Mouse (Mus musculus) limb, embryonic 12.5 days (tissue): ENCODE data around the gene Wdr31. TPM values are rescaled to one million over a fixed set of nuclear protein-coding genes. Genes with fewer than 3 reads are reported as not detected.

ENCODE experiments used
- ATAC-seq: fragments of 200-750 bp; cut with Nextera tagmentation; 2 replicates; pipeline ENCODE4 v1.8.0; 2017; ENCODE audit warnings: low read depth, moderate TSS enrichment; ENCODE audit not compliant: insufficient number of reproducible peaks, insufficient read depth, low FRiP score, low TSS enrichment
- H3K27ac ChIP-seq: fragments of 300-500 bp; sonication (generic); 2 replicates; pipeline ENCODE4 v1.5.1; 2016; ENCODE audit warnings: mild to moderate bottlenecking, moderate library complexity
- H3K27me3 ChIP-seq: fragments of 300-500 bp; sonication (generic); 2 replicates; pipeline ENCODE4 v1.6.1; 2016; ENCODE audit warnings: mild to moderate bottlenecking, moderate library complexity
- H3K36me3 ChIP-seq: fragments of 300-500 bp; sonication (generic); 2 replicates; pipeline ENCODE4 v1.6.1; 2016; ENCODE audit warnings: mild to moderate bottlenecking, moderate library complexity
- H3K4me1 ChIP-seq: fragments of 300-500 bp; sonication (generic); replicated peaks from 2 replicates; pipeline ENCODE4 v1.6.1; 2016
- H3K4me2 ChIP-seq: fragments of 300-500 bp; sonication (generic); 2 replicates; pipeline ENCODE4 v1.6.1; 2016; ENCODE audit warnings: mild to moderate bottlenecking, moderate library complexity
- H3K4me3 ChIP-seq: fragments of 300-500 bp; sonication (generic); replicated peaks from 2 replicates; pipeline ENCODE4 v1.5.1; 2016; ENCODE audit warnings: mild to moderate bottlenecking
- H3K9ac ChIP-seq: fragments of 300-500 bp; sonication (generic); replicated peaks from 2 replicates; pipeline ENCODE4 v1.6.1; 2016; ENCODE audit warnings: mild to moderate bottlenecking, moderate library complexity
- H3K9me3 ChIP-seq: fragments of 300-500 bp; sonication (generic); 2 replicates; pipeline ENCODE4 v1.6.1; 2016; ENCODE audit warnings: mild to moderate bottlenecking, moderate library complexity
- WGBS: fragments of 180-500 bp; shearing (Covaris S2); methylation state at CpG from one replicate; pipeline ENCODE4 v1.1.7; 2016; 5-methylcytosine and 5-hydroxymethylcytosine counted together
- polyA plus RNA-seq: library from polyadenylated mRNA; unstranded; fragments of >200 nt; fragmentation: Nextera tagmentation; extraction: Ambion mirVana; gene quantifications from 2 replicates; pipeline ENCODE4 v1.2.1, GENCODE M21; 2016

Gene Wdr31
- polyA plus RNA-seq, 1 experiment from 2014 or later, result 9.6 TPM

- no peak overlapping the region for H3K27ac ChIP-seq
- H3K4me2 ChIP-seq, result no peak overlapping the region
- no peaks in the 10 kb centered on the region for H3K27me3 ChIP-seq
- H3K4me1 ChIP-seq, result peaks cover 16% of the 10 kb centered on the region
- no peak overlapping the region for H3K4me3 ChIP-seq
- no peaks in the 10 kb centered on the region for H3K9me3 ChIP-seq
- 94% methylated on average over 10 of the region's 10 CpGs for WGBS
- H3K36me3 ChIP-seq, result peaks cover 54% of the 10 kb centered on the region
- no peak overlapping the region for H3K9ac ChIP-seq
- ATAC-seq, result no peak
These were observed 59.1 kb downstream of the Wdr31 start for GRCm38 (mm10) chr4:62411606-62412005.

GRCm38 (mm10) chr4:62410325-62410724, 60.4 kb downstream of the Wdr31 start:
- peak overlapping the region; percentile 81 for H3K4me2 ChIP-seq
- peaks cover 46% of the 10 kb centered on the region for H3K36me3 ChIP-seq
- no peak for ATAC-seq
- no peaks in the 10 kb centered on the region for H3K9me3 ChIP-seq
- no peak overlapping the region for H3K9ac ChIP-seq
- H3K4me3 ChIP-seq, result peak overlapping the region; percentile 72
- peaks cover 24% of the 10 kb centered on the region for H3K4me1 ChIP-seq
- H3K27ac ChIP-seq, result no peak overlapping the region
- 90% methylated on average over 2 of the region's 2 CpGs for WGBS
- no peaks in the 10 kb centered on the region for H3K27me3 ChIP-seq

- no peak for ATAC-seq
- H3K27me3 ChIP-seq, result no peaks in the 10 kb centered on the region
- no peak overlapping the region for H3K27ac ChIP-seq
- H3K4me3 ChIP-seq, result peak overlapping the region; percentile 72
- peaks cover 42% of the 10 kb centered on the region for H3K36me3 ChIP-seq
- H3K4me1 ChIP-seq, result peaks cover 24% of the 10 kb centered on the region
- H3K9me3 ChIP-seq, result no peaks in the 10 kb centered on the region
- peak overlapping the region; percentile 81 for H3K4me2 ChIP-seq
- H3K9ac ChIP-seq, result peak overlapping the region; percentile 83
- 27% methylated on average over 6 of the region's 6 CpGs for WGBS
These were observed 61.1 kb downstream of the Wdr31 start for GRCm38 (mm10) chr4:62409615-62410014.

GRCm38 (mm10) chr4:62408601-62409282, 62.0 kb downstream of the Wdr31 start, which contains the start of the genes Cdc26 and Prpf4:
Cdc26 (minus strand) TSS chr4:62408642.
Prpf4 (plus strand) TSS chr4:62408797.
- Histone ChIP-seq H3K4me2 (peak within 1 kb of the TSS; percentile 81), H3K4me1 (peaks cover 24% of the 10 kb centered on the region), H3K9ac (peak within 1 kb of the TSS; percentile 83), H3K36me3 (peaks cover 40% of the 10 kb centered on the region), H3K4me3 (peak within 1 kb of the TSS; percentile 72), H3K27me3 (no peaks in the 10 kb centered on the region), H3K27ac (peak within 1 kb of the TSS; percentile 85), H3K9me3 (no peaks in the 10 kb centered on the region)
- peak; percentile 99 for ATAC-seq
- WGBS, result under 1% methylated on average over 39 of the region's 39 CpGs

GRCm38 (mm10) chr4:62407730-62408582, 62.7 kb downstream of the Wdr31 start:
- H3K4me3 ChIP-seq, result peak overlapping the region; percentile 72
- WGBS, result under 1% methylated on average over 35 of the region's 35 CpGs
- H3K27me3 ChIP-seq, result no peaks in the 10 kb centered on the region
- H3K4me1 ChIP-seq, result peaks cover 24% of the 10 kb centered on the region
- peaks cover 39% of the 10 kb centered on the region for H3K36me3 ChIP-seq
- peak overlapping the region; percentile 53 for H3K4me2 ChIP-seq
- H3K27ac ChIP-seq, result peak overlapping the region; percentile 84
- peak overlapping the region; percentile 82 for H3K9ac ChIP-seq
- ATAC-seq, result peak; percentile 61; the same call in 1 of the 2 replicates
- H3K9me3 ChIP-seq, result no peaks in the 10 kb centered on the region

GRCm38 (mm10) chr4:62406133-62406532, 64.6 kb downstream of the Wdr31 start:
- H3K27ac ChIP-seq, result no peak overlapping the region
- 0 out of 2 replicates have a peak overlapping the region, but pooled peaks have one; percentile 17 for H3K4me2 ChIP-seq
- H3K4me3 ChIP-seq, result no peak overlapping the region
- ATAC-seq, result no peak
- no peaks in the 10 kb centered on the region for H3K9me3 ChIP-seq
- H3K4me1 ChIP-seq, result peaks cover 24% of the 10 kb centered on the region
- 93% methylated on average over 4 of the region's 4 CpGs for WGBS
- no peaks in the 10 kb centered on the region for H3K27me3 ChIP-seq
- H3K9ac ChIP-seq, result no peak overlapping the region; the same call in 1 of the 2 replicates
- peaks cover 39% of the 10 kb centered on the region for H3K36me3 ChIP-seq

GRCm38 (mm10) chr4:62398956-62399355, 71.7 kb downstream of the Wdr31 start:
- Histone ChIP-seq H3K27ac (no peak overlapping the region), H3K27me3 (no peaks in the 10 kb centered on the region), H3K4me2 (no peak overlapping the region), H3K36me3 (peaks cover 86% of the 10 kb centered on the region), H3K4me1 (no peaks in the 10 kb centered on the region), H3K9ac (no peak overlapping the region), H3K4me3 (no peak overlapping the region), H3K9me3 (no peaks in the 10 kb centered on the region)
- ATAC-seq, result no peak
- WGBS, result 99% methylated on average over 3 of the region's 3 CpGs

Other genes with a start within 250 kb of the Wdr31 start
- 15.5 and 21.8 TPM in 2 replicates for gene Zfp37, start 239.8 kb downstream of the Wdr31 start, polyA plus RNA-seq
- gene Slc31a2, start 208.3 kb downstream of the Wdr31 start, polyA plus RNA-seq, result 11.7 and 14.0 TPM in 2 replicates
- 23.2 and 24.6 TPM in 2 replicates for gene Fkbp15, start 110.3 kb downstream of the Wdr31 start, polyA plus RNA-seq
- 42.8 and 48.6 TPM in 2 replicates for gene Slc31a1, start 110.2 kb downstream of the Wdr31 start, polyA plus RNA-seq
- 208 and 226 TPM in 2 replicates for gene Cdc26, start 62.3 kb downstream of the Wdr31 start, polyA plus RNA-seq
- 31.8 and 33.3 TPM in 2 replicates for gene Prpf4, start 62.1 kb downstream of the Wdr31 start, polyA plus RNA-seq
- gene Rnf183, start 35.6 kb downstream of the Wdr31 start, polyA plus RNA-seq, result not detected in 2 replicates
- gene Bspry, start 9.2 kb upstream of the Wdr31 start, polyA plus RNA-seq, result 1.1 and 1.5 TPM in 2 replicates
- 13.2 and 13.4 TPM in 2 replicates for gene Hdhd3, start 32.6 kb upstream of the Wdr31 start, polyA plus RNA-seq
- gene Alad, start 49.0 kb upstream of the Wdr31 start, polyA plus RNA-seq, result 75.9 and 80.4 TPM in 2 replicates
- gene Pole3, start 54.2 kb upstream of the Wdr31 start, polyA plus RNA-seq, result 95.3 and 96.9 TPM in 2 replicates
- gene 4933430I17Rik, start 54.5 kb upstream of the Wdr31 start, polyA plus RNA-seq, result 0.73 and 0.93 TPM in 2 replicates
- 38.7 and 43.3 TPM in 2 replicates for gene Rgs3, start 89.0 kb upstream of the Wdr31 start, polyA plus RNA-seq